Mouse (Mus musculus): ENCODE data around the gene Esp1. TPM values are rescaled to one million over a fixed set of nuclear protein-coding genes. Genes with fewer than 3 reads are reported as not detected.
"Not testable (repeated sequence)": the region's sequence is repeated elsewhere in the genome, so short reads cannot be mapped to it uniquely, and the experiment has no call there.

Gene Esp1
- not detected in 2 replicates for polyA plus RNA-seq (2014; fragmentation: Nextera tagmentation; extraction: Ambion mirVana)

- whole genome bisulfite sequencing, result 92% methylated on average over 2 of the region's 2 CpGs
- no peaks in the 10 kb centered on the region for H3K27me3 ChIP-seq (ENCODE audit: control insufficient read depth, insufficient read depth, low read length)
- H3K4me3 ChIP-seq (ENCODE audit: low read depth, low read length), result no peak within 1 kb of the TSS
- H3K27ac ChIP-seq (ENCODE audit: low read depth, low read length), result no peak within 1 kb of the TSS
- no peak within 1 kb of the TSS for H3K9ac ChIP-seq (ENCODE audit: low read length)
- H3K4me1 ChIP-seq (replicated peaks; ENCODE audit: control insufficient read depth, insufficient read depth, low read length), result no peaks in the 10 kb centered on the region
- H3K36me3 ChIP-seq (ENCODE audit: control insufficient read depth, insufficient read depth, low read length), result no peaks in the 10 kb centered on the region
- no peak within 1 kb of the TSS for H3K4me2 ChIP-seq (ENCODE audit: low read depth, low read length, severe bottlenecking)
- no peaks in the 10 kb centered on the region for H3K9me3 ChIP-seq (ENCODE audit: control insufficient read depth, low read length)
- DNase-seq (ENCODE audit: low spot score) (no peak), ATAC-seq (replicated peaks; ENCODE audit: low FRiP score) (no peak)
Observed at GRCm38 (mm10) chr17:40726820-40727219, at the start of gene Esp1. Gene Esp1, plus strand, starts transcription at chr17:40727120.

- Histone ChIP-seq H3K27me3 (ENCODE audit: control insufficient read depth, insufficient read depth, low read length) (no peaks in the 10 kb centered on the region), H3K27ac (ENCODE audit: low read depth, low read length) (no peak overlapping the region), H3K36me3 (ENCODE audit: control insufficient read depth, insufficient read depth, low read length) (no peaks in the 10 kb centered on the region), H3K9ac (ENCODE audit: low read length) (no peak overlapping the region), H3K4me3 (ENCODE audit: low read depth, low read length) (no peak overlapping the region), H3K9me3 (ENCODE audit: control insufficient read depth, low read length) (no peaks in the 10 kb centered on the region), H3K4me1 (replicated peaks; ENCODE audit: control insufficient read depth, insufficient read depth, low read length) (no peaks in the 10 kb centered on the region), H3K4me2 (ENCODE audit: low read depth, low read length, severe bottlenecking) (no peak overlapping the region)
- no peak for ATAC-seq (replicated peaks; ENCODE audit: low FRiP score)
- DNase-seq (ENCODE audit: low spot score), result no peak
Observed at GRCm38 (mm10) chr17:40716273-40716672, 10.6 kb upstream of the Esp1 start.

- H3K4me2 ChIP-seq (ENCODE audit: low read depth, low read length, severe bottlenecking); H3K9ac ChIP-seq (ENCODE audit: low read length); DNase-seq (ENCODE audit: low spot score); H3K27ac ChIP-seq (ENCODE audit: low read depth, low read length); H3K4me1 ChIP-seq (replicated peaks; ENCODE audit: control insufficient read depth, insufficient read depth, low read length); H3K27me3 ChIP-seq (ENCODE audit: control insufficient read depth, insufficient read depth, low read length); H3K9me3 ChIP-seq (ENCODE audit: control insufficient read depth, low read length); ATAC-seq (replicated peaks; ENCODE audit: low FRiP score); H3K36me3 ChIP-seq (ENCODE audit: control insufficient read depth, insufficient read depth, low read length); H3K4me3 ChIP-seq (ENCODE audit: low read depth, low read length): not testable (repeated sequence)
Observed at GRCm38 (mm10) chr17:40717055-40717454, 9.9 kb upstream of the Esp1 start.

GRCm38 (mm10) chr17:40731296-40731695 is 4.4 kb downstream of the Esp1 start:
- no peaks in the 10 kb centered on the region for H3K36me3 ChIP-seq (ENCODE audit: control insufficient read depth, insufficient read depth, low read length)
- no peaks in the 10 kb centered on the region for H3K4me1 ChIP-seq (replicated peaks; ENCODE audit: control insufficient read depth, insufficient read depth, low read length)
- no peak overlapping the region for H3K27ac ChIP-seq (ENCODE audit: low read depth, low read length)
- H3K4me3 ChIP-seq (ENCODE audit: low read depth, low read length), result no peak overlapping the region
- no peaks in the 10 kb centered on the region for H3K9me3 ChIP-seq (ENCODE audit: control insufficient read depth, low read length)
- ATAC-seq (replicated peaks; ENCODE audit: low FRiP score), result no peak
- no peaks in the 10 kb centered on the region for H3K27me3 ChIP-seq (ENCODE audit: control insufficient read depth, insufficient read depth, low read length)
- 71% methylated on average over 2 of the region's 2 CpGs for WGBS
- H3K4me2 ChIP-seq (ENCODE audit: low read depth, low read length, severe bottlenecking), result no peak overlapping the region
- H3K9ac ChIP-seq (ENCODE audit: low read length), result no peak overlapping the region
- DNase-seq (ENCODE audit: low spot score), result no peak

- no peak for ATAC-seq (replicated peaks; ENCODE audit: low FRiP score)
- Histone ChIP-seq H3K9me3 (ENCODE audit: control insufficient read depth, low read length) (no peaks in the 10 kb centered on the region), H3K9ac (ENCODE audit: low read length) (no peak overlapping the region), H3K4me3 (ENCODE audit: low read depth, low read length) (no peak overlapping the region), H3K27me3 (ENCODE audit: control insufficient read depth, insufficient read depth, low read length) (no peaks in the 10 kb centered on the region), H3K4me2 (ENCODE audit: low read depth, low read length, severe bottlenecking) (no peak overlapping the region), H3K36me3 (ENCODE audit: control insufficient read depth, insufficient read depth, low read length) (no peaks in the 10 kb centered on the region), H3K4me1 (replicated peaks; ENCODE audit: control insufficient read depth, insufficient read depth, low read length) (no peaks in the 10 kb centered on the region), H3K27ac (ENCODE audit: low read depth, low read length) (no peak overlapping the region)
- DNase-seq (ENCODE audit: low spot score), result no peak
- 67% methylated on average over 4 of the region's 4 CpGs for WGBS
Observed at GRCm38 (mm10) chr17:40731724-40732123, 4.8 kb downstream of the Esp1 start.

GRCm38 (mm10) chr17:40763662-40764061 is 36.7 kb downstream of the Esp1 start:
- Histone ChIP-seq H3K36me3 (ENCODE audit: control insufficient read depth, insufficient read depth, low read length) (no peaks in the 10 kb centered on the region), H3K27me3 (ENCODE audit: control insufficient read depth, insufficient read depth, low read length) (no peaks in the 10 kb centered on the region), H3K9ac (ENCODE audit: low read length) (no peak overlapping the region), H3K4me2 (ENCODE audit: low read depth, low read length, severe bottlenecking) (no peak overlapping the region), H3K27ac (ENCODE audit: low read depth, low read length) (no peak overlapping the region), H3K4me1 (replicated peaks; ENCODE audit: control insufficient read depth, insufficient read depth, low read length) (no peaks in the 10 kb centered on the region), H3K4me3 (ENCODE audit: low read depth, low read length) (no peak overlapping the region), H3K9me3 (ENCODE audit: control insufficient read depth, low read length) (no peaks in the 10 kb centered on the region)
- ATAC-seq (replicated peaks; ENCODE audit: low FRiP score) (no peak), DNase-seq (ENCODE audit: low spot score) (no peak)
- 76% methylated on average over 4 of the region's 4 CpGs for WGBS

DNA sequence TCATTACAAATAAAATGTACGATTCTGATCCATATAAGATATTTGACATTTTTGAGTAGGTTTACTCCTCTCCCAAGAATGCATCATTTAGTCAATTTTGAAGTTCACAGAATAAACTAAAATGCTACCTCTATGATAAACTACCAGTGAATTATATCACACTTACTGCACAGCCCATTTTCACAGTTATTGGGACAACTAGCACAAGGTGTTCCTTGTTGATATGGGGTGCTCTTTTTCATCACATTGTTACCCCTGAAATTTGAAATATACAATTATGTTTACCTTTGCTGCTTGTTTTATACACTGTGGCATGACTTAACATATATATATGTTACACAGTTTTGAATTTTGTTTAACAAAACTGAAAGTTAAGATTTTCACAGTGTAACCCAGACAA is 40.2 kb downstream of the Esp1 start:
- no peaks in the 10 kb centered on the region for H3K4me1 ChIP-seq (replicated peaks; ENCODE audit: control insufficient read depth, insufficient read depth, low read length)
- no peak overlapping the region for H3K4me2 ChIP-seq (ENCODE audit: low read depth, low read length, severe bottlenecking)
- H3K36me3 ChIP-seq (ENCODE audit: control insufficient read depth, insufficient read depth, low read length), result no peaks in the 10 kb centered on the region
- WGBS, result 86% methylated on average over 1 of the region's 1 CpGs
- H3K9ac ChIP-seq (ENCODE audit: low read length), result no peak overlapping the region
- no peak overlapping the region for H3K4me3 ChIP-seq (ENCODE audit: low read depth, low read length)
- no peaks in the 10 kb centered on the region for H3K9me3 ChIP-seq (ENCODE audit: control insufficient read depth, low read length)
- ATAC-seq (replicated peaks; ENCODE audit: low FRiP score) (no peak), DNase-seq (ENCODE audit: low spot score) (no peak)
- H3K27me3 ChIP-seq (ENCODE audit: control insufficient read depth, insufficient read depth, low read length), result no peaks in the 10 kb centered on the region
- no peak overlapping the region for H3K27ac ChIP-seq (ENCODE audit: low read depth, low read length)

Other genes with a start within 250 kb of the Esp1 start
- not detected in 2 replicates for gene Esp8, start 207.1 kb upstream of the Esp1 start, polyA plus RNA-seq (2014; fragmentation: Nextera tagmentation; extraction: Ambion mirVana)
- gene Esp6, start 165.6 kb upstream of the Esp1 start, polyA plus RNA-seq (2014; fragmentation: Nextera tagmentation; extraction: Ambion mirVana), result not detected in 2 replicates
- gene Esp4, start 128.5 kb upstream of the Esp1 start, polyA plus RNA-seq (2014; fragmentation: Nextera tagmentation; extraction: Ambion mirVana), result not detected in 2 replicates
- gene Esp3, start 95.0 kb upstream of the Esp1 start, polyA plus RNA-seq (2014; fragmentation: Nextera tagmentation; extraction: Ambion mirVana), result not detected in 2 replicates
- gene Crisp2, start 79.9 kb downstream of the Esp1 start, polyA plus RNA-seq (2014; fragmentation: Nextera tagmentation; extraction: Ambion mirVana), result not detected in 2 replicates
- gene Rhag, start 84.0 kb downstream of the Esp1 start, polyA plus RNA-seq (2014; fragmentation: Nextera tagmentation; extraction: Ambion mirVana), result 6.9 and 8.8 TPM in 2 replicates
- gene 9130008F23Rik, start 153.4 kb downstream of the Esp1 start, polyA plus RNA-seq (2014; fragmentation: Nextera tagmentation; extraction: Ambion mirVana), result 0.95 and 1.1 TPM in 2 replicates
- gene Glyatl3, start 187.2 kb downstream of the Esp1 start, polyA plus RNA-seq (2014; fragmentation: Nextera tagmentation; extraction: Ambion mirVana), result 0.56 TPM in 1 of 2 replicates, not detected in the other
- 26.9 and 27.4 TPM in 2 replicates for gene Mut, start 207.6 kb downstream of the Esp1 start, polyA plus RNA-seq (2014; fragmentation: Nextera tagmentation; extraction: Ambion mirVana)
- gene Cenpq, start 207.9 kb downstream of the Esp1 start, polyA plus RNA-seq (2014; fragmentation: Nextera tagmentation; extraction: Ambion mirVana), result 39.5 and 46.4 TPM in 2 replicates